ENCODE assay signal across 17 mouse cellular contexts in genomic region chrX:11001180-11001579, GRCm38 (mm10).
DNase-seq lines count a peak whose midpoint lies in the region; TF ChIP-seq lines count a peak whose summit lies in the region.
"Had no signal": no experiment of that assay in that cellular context is flagged by ENCODE, and none has a peak within 500 bp of the region (broad histone marks: within the 10 kb centered on the region; RNA-seq: fewer than 3 reads in every experiment).

No protein-coding gene starts in this region.

- H3K4me3 ChIP-seq in C2C12 (ENCODE audit: insufficient read depth, poor library complexity, severe bottlenecking), result no peak overlapping the region
- H3K4me3 ChIP-seq: forebrain, embryonic 10.5 days; heart, embryonic 10.5 days; neural tube, embryonic 13.5 days had no signal

- intact Hi-C loops in left cerebral cortex, postnatal 14 days (cut with DNase I), result no loop called here

- H3K79me2 ChIP-seq in C2C12 (ENCODE audit: control insufficient read depth, insufficient read depth), result no peaks in the 10 kb centered on the region

- H3K27me3 ChIP-seq in C2C12 (ENCODE audit: control insufficient read depth, insufficient read depth, insufficient read length), result no peaks in the 10 kb centered on the region
- H3K27me3 ChIP-seq: neural tube, embryonic 13.5 days had no signal

- no peak overlapping the region for H3ac ChIP-seq in C2C12 (ENCODE audit: control insufficient read depth, insufficient read length, low read depth)

- no peaks in the 10 kb centered on the region for H3K79me3 ChIP-seq in C2C12 (ENCODE audit: low read depth)

- H3K36me3 ChIP-seq in C2C12 (ENCODE audit: control insufficient read depth, insufficient read depth), result no peaks in the 10 kb centered on the region
- H3K36me3 ChIP-seq: forebrain, embryonic 10.5 days; heart, embryonic 10.5 days; neural tube, embryonic 13.5 days had no signal

- no peak for TF ChIP-seq CTCF in C2C12 (IDR thresholded peaks at IDR 0.05; ENCODE audit: control insufficient read depth, insufficient read depth, insufficient read length)

- peak; percentile 8 to 15 for DNase-seq in cerebellum, postnatal 14 days
- no peak for DNase-seq in cerebellum, adult 11 months
- DNase-seq in 3134 (ENCODE audit: extremely low read depth, insufficient read length, low spot score), result peak; percentile 4
- peak; percentile 27 to 41 for DNase-seq in kidney, postnatal 25 days
- no peak for DNase-seq in retina, postnatal 1 day
- no peak for DNase-seq in left cerebral cortex, postnatal 14 days (ENCODE audit: low spot score in 2 of 2)
- DNase-seq: adrenal gland, postnatal 10 days; cerebellum, adult 9-10 months; forebrain, postnatal 0 days; heart, postnatal 4 days; lung, embryonic 14.5 days; lung, postnatal 4 days; midbrain, embryonic 14.5 days had no signal

TF ChIP-seq in C2C12, 6 proteins besides CTCF, POLR2A, EP300 and RAD21:
- TF ChIP-seq CEBPB (IDR thresholded peaks at IDR 0.05; ENCODE audit: low read depth), result peak; percentile 96
- TF ChIP-seq FOSL1 (IDR thresholded peaks at IDR 0.05; ENCODE audit: insufficient read depth, low read length, poor library complexity, severe bottlenecking), result no peak

Comparison
In these comparisons a context has a peak if more than half of its experiments do, and no peak if none do; other contexts are left out.
1. DNase-seq: peak in cerebellum, postnatal 14 days (2 of 2), 3134 (single experiment) and kidney, postnatal 25 days (2 of 2); none in cerebellum, adult 11 months (single experiment), retina, postnatal 1 day (single experiment) and left cerebral cortex, postnatal 14 days (0 of 2).